22 mouse cellular contexts compared by ENCODE assay signal in genomic region chr16:8596336-8596735, GRCm38 (mm10). TPM values are rescaled to one million over a fixed set of nuclear protein-coding genes. Genes with fewer than 3 reads are reported as not detected.
DNase-seq lines count a peak whose midpoint lies in the region; ATAC-seq lines count a peak whose summit lies in the region.
"Had no signal": no experiment of that assay in that cellular context is flagged by ENCODE, and none has a peak within 500 bp of the region (broad histone marks: within the 10 kb centered on the region; RNA-seq: fewer than 3 reads in every experiment).

No protein-coding gene starts in this region.

- 68% methylated on average over 4 of the region's 4 CpGs for WGBS in hindbrain, embryonic 13.5 days
- 64% methylated on average over 4 of the region's 4 CpGs for WGBS in hindbrain, embryonic 11.5 days

- no peak for DNase-seq in hindbrain, embryonic 11.5 days (ENCODE audit: low spot score)
- DNase-seq in left cerebral cortex, adult 11 months (ENCODE audit: low spot score): peak; percentile 28
- no peak for DNase-seq in left cerebral cortex, postnatal 10 days (ENCODE audit: extremely low spot score in 1 of 2, low spot score in 2 of 2)
- peak; percentile 4 for DNase-seq in layer of hippocampus, adult 9-10 months (ENCODE audit: low spot score)
- DNase-seq in right cerebral cortex, postnatal 10 days (ENCODE audit: low spot score in 2 of 2): peak; percentile 35 to 42
- DNase-seq in gastrocnemius, adult 18-20 months (ENCODE audit: low spot score): no peak
- DNase-seq: adrenal gland, postnatal 14 days; cerebellum, adult 11 months; cerebellum, postnatal 14 days; embryo, embryonic 11 days; gastrocnemius, postnatal 36 days; kidney, adult 11 months; liver, embryonic 13.5 days; lung, embryonic 14.5 days; lung, postnatal 36 days; retina, postnatal 1 day had no signal

- no peak overlapping the region for H3K9ac ChIP-seq in hindbrain, embryonic 13.5 days
- no peak overlapping the region for H3K9ac ChIP-seq in hindbrain, embryonic 11.5 days (ENCODE audit: low read depth, low read length)
- H3K9ac ChIP-seq: embryonic facial prominence, embryonic 15.5 days; liver, embryonic 13.5 days; lung, embryonic 14.5 days had no signal

- H3K27ac ChIP-seq in hindbrain, embryonic 13.5 days: 0 out of 2 replicates have a peak overlapping the region, but pooled peaks have one; percentile 18
- no peak overlapping the region for H3K27ac ChIP-seq in hindbrain, embryonic 11.5 days (ENCODE audit: low read depth, low read length)
- H3K27ac ChIP-seq: embryonic facial prominence, embryonic 15.5 days; layer of hippocampus, adult 2 months; liver, embryonic 13.5 days had no signal

- intact Hi-C loops in left cerebral cortex, postnatal 10 days (cut with DNase I): no loop called here

- peaks cover 26% of the 10 kb centered on the region for H3K36me3 ChIP-seq in hindbrain, embryonic 13.5 days
- H3K36me3 ChIP-seq in hindbrain, embryonic 11.5 days (ENCODE audit: control insufficient read depth, insufficient read depth, low read length): no peaks in the 10 kb centered on the region
- H3K36me3 ChIP-seq: embryonic facial prominence, embryonic 15.5 days; G1E had no signal

- no peak for ATAC-seq in hindbrain, embryonic 13.5 days (ENCODE audit: low FRiP score)
- ATAC-seq in hindbrain, embryonic 11.5 days (ENCODE audit: low FRiP score): no peak
- no peak for ATAC-seq in activated CD4-positive, CD25-positive, alpha-beta regulatory T cell, adult 4 months
- ATAC-seq: midbrain, embryonic 16.5 days had no signal

- H3K4me2 ChIP-seq in hindbrain, embryonic 13.5 days: no peak overlapping the region
- H3K4me2 ChIP-seq in hindbrain, embryonic 11.5 days (replicated peaks; ENCODE audit: low read depth, low read length): no peak overlapping the region
- H3K4me2 ChIP-seq: embryonic facial prominence, embryonic 15.5 days; liver, embryonic 13.5 days; lung, embryonic 14.5 days had no signal

- 0 out of 2 replicates have a peak, but pooled peaks cover 3% of the 10 kb centered on the region for H3K4me1 ChIP-seq in hindbrain, embryonic 13.5 days (replicated peaks)
- no peaks in the 10 kb centered on the region for H3K4me1 ChIP-seq in hindbrain, embryonic 11.5 days (replicated peaks; ENCODE audit: control insufficient read depth, insufficient read depth, low read length)
- H3K4me1 ChIP-seq: embryonic facial prominence, embryonic 15.5 days; liver, embryonic 13.5 days had no signal

- no peak overlapping the region for H3K4me3 ChIP-seq in hindbrain, embryonic 13.5 days
- no peak overlapping the region for H3K4me3 ChIP-seq in hindbrain, embryonic 11.5 days (ENCODE audit: low read depth, low read length)
- H3K4me3 ChIP-seq: embryonic facial prominence, embryonic 15.5 days; layer of hippocampus, adult 2 months; liver, embryonic 13.5 days had no signal

- no peaks in the 10 kb centered on the region for H3K9me3 ChIP-seq in hindbrain, embryonic 13.5 days
- H3K9me3 ChIP-seq in hindbrain, embryonic 11.5 days (ENCODE audit: control insufficient read depth, low read length): no peaks in the 10 kb centered on the region
- H3K9me3 ChIP-seq: embryonic facial prominence, embryonic 15.5 days; G1E; liver, embryonic 13.5 days had no signal

- H3K27me3 ChIP-seq in hindbrain, embryonic 13.5 days: no peaks in the 10 kb centered on the region
- H3K27me3 ChIP-seq in hindbrain, embryonic 11.5 days (ENCODE audit: control insufficient read depth, insufficient read depth, low read length): no peaks in the 10 kb centered on the region
- H3K27me3 ChIP-seq: embryonic facial prominence, embryonic 15.5 days; liver, embryonic 13.5 days had no signal

RNA-seq across cellular contexts. Expression of gene Pmm2, which starts 41.1 kb away (rescaled TPM):
- polyA plus RNA-seq in hindbrain, embryonic 13.5 days (2015; fragmentation: Nextera tagmentation; extraction: Ambion mirVana): 48.3 and 49.3 TPM in 2 replicates
- polyA plus RNA-seq in hindbrain, embryonic 11.5 days (2014; fragmentation: Nextera tagmentation; extraction: Ambion mirVana): 40.3 and 43.3 TPM in 2 replicates
- total RNA-seq in left cerebral cortex, postnatal 10 days (2021): 10 to 100 TPM; 30.3 to 34.4 TPM
- 10 to 100 TPM; 18.9 to 20.1 TPM for total RNA-seq in gastrocnemius, adult 18-20 months (2021)
- polyA plus RNA-seq in activated CD4-positive, CD25-positive, alpha-beta regulatory T cell, adult 4 months (2017; shearing (Covaris generic)): 100 to 1,000 TPM in 1 of 2 experiments, 10 to 100 TPM in 1; 95.0 to 108 TPM

RNA-seq across cellular contexts. Expression of gene Tmem186, which starts 41.2 kb away (rescaled TPM):
- polyA plus RNA-seq in hindbrain, embryonic 13.5 days (2015; fragmentation: Nextera tagmentation; extraction: Ambion mirVana): 22.0 and 22.2 TPM in 2 replicates
- polyA plus RNA-seq in hindbrain, embryonic 11.5 days (2014; fragmentation: Nextera tagmentation; extraction: Ambion mirVana): 15.8 and 20.2 TPM in 2 replicates
- 10 to 100 TPM; 11.6 to 12.7 TPM for total RNA-seq in left cerebral cortex, postnatal 10 days (2021)
- 10 to 100 TPM; 12.6 to 12.7 TPM for total RNA-seq in gastrocnemius, adult 18-20 months (2021)
- 10 to 100 TPM; 12.0 to 12.2 TPM for polyA plus RNA-seq in activated CD4-positive, CD25-positive, alpha-beta regulatory T cell, adult 4 months (2017; shearing (Covaris generic))

Comparison
In these comparisons a context has a peak if more than half of its experiments do, and no peak if none do; other contexts are left out.
1. DNase-seq: peak in left cerebral cortex, adult 11 months (single experiment), layer of hippocampus, adult 9-10 months (single experiment) and right cerebral cortex, postnatal 10 days (2 of 2); none in hindbrain, embryonic 11.5 days (single experiment), left cerebral cortex, postnatal 10 days (0 of 2) and gastrocnemius, adult 18-20 months (single experiment).